Mouse (Mus musculus) MEL (cell line): ENCODE results near the gene Adgrb3. TPM values are rescaled to one million over a fixed set of nuclear protein-coding genes. Genes with fewer than 3 reads are reported as not detected.

Experiments
- DNase-seq: peaks from one replicate; pipeline ENCODE4 v3.0.0; 2011; ENCODE audit warnings: low read depth, low spot score
- H3K27ac ChIP-seq: 2 replicates; pipeline ENCODE4 v1.5.1; 2012; ENCODE audit warnings: low read depth, mild to moderate bottlenecking, control low read depth, low read length, moderate library complexity; ENCODE audit not compliant: control insufficient read depth
- H3K27me3 ChIP-seq, 2 experiments: fragments of 150-350 bp in 1 of 2; sonication (generic) in 1 of 2; 2 replicates each; pipeline ENCODE4 v1.6.1; 2012; ENCODE audit warnings: low read length in 2 of 2, mild to moderate bottlenecking in 2 of 2, improper control_type of control experiment in 1 of 2, moderate library complexity in 1 of 2; ENCODE audit not compliant: insufficient read depth in 2 of 2, control insufficient read depth in 1 of 2
- H3K36me3 ChIP-seq, 2 experiments: 2 replicates each; pipeline ENCODE4 v1.6.1; 2012 to 2014; ENCODE audit warnings: low read length in 2 of 2, improper control_type of control experiment in 1 of 2, inconsistent platforms in 1 of 2, mild to moderate bottlenecking in 1 of 2; ENCODE audit not compliant: insufficient read depth in 2 of 2, control insufficient read depth in 1 of 2
- H3K4me1 ChIP-seq, 2 experiments: fragments of 150-350 bp in 1 of 2; sonication (generic) in 1 of 2; 2 replicates each; pipeline ENCODE4 v1.6.1; 2012; ENCODE audit warnings: low read length in 2 of 2, improper control_type of control experiment in 1 of 2, mild to moderate bottlenecking in 1 of 2; ENCODE audit not compliant: insufficient read depth in 2 of 2, control insufficient read depth in 1 of 2
- H3K4me3 ChIP-seq, 2 experiments: fragments of 150-350 bp in 1 of 2; sonication (generic) in 1 of 2; 2 replicates each; pipeline ENCODE4 v1.5.1; 2012; ENCODE audit warnings: low read depth in 2 of 2, low read length in 2 of 2, mild to moderate bottlenecking in 2 of 2, moderate library complexity in 2 of 2, control low read depth in 1 of 2, improper control_type of control experiment in 1 of 2; ENCODE audit not compliant: control insufficient read depth in 1 of 2, insufficient read depth in 1 of 2
- H3K79me2 ChIP-seq: 2 replicates; pipeline ENCODE4 v1.6.1; 2012; ENCODE audit warnings: mild to moderate bottlenecking, low read length, moderate library complexity; ENCODE audit not compliant: control insufficient read depth, poor library complexity, insufficient read depth
- H3K9ac ChIP-seq: 2 replicates; pipeline ENCODE4 v1.6.1; 2012; ENCODE audit warnings: low read depth, mild to moderate bottlenecking, control low read depth, low read length, moderate library complexity; ENCODE audit not compliant: control insufficient read depth, poor library complexity, severe bottlenecking
- H3K9me3 ChIP-seq: fragments of 150-350 bp; sonication (generic); replicated peaks from 2 replicates; pipeline ENCODE4 v1.6.1; 2012; ENCODE audit warnings: mild to moderate bottlenecking, low read length, improper control_type of control experiment, moderate library complexity; ENCODE audit not compliant: insufficient read depth
- BHLHE40 ChIP-seq: IDR thresholded peaks from 2 replicates; pipeline ENCODE4 v1.6.1; 2012; ENCODE audit warnings: low read depth, mild to moderate bottlenecking, inconsistent platforms, low read length, improper control_type of control experiment, borderline replicate concordance
- CTCF ChIP-seq, 3 experiments: IDR thresholded peaks in 2 of 3; conservative IDR thresholded peaks in 1 of 3; 2 replicates each; pipeline ENCODE4 v1.5.1; 2011 to 2012; ENCODE audit warnings: low read length in 3 of 3, low read depth in 2 of 3, mild to moderate bottlenecking in 2 of 3, improper control_type of control experiment in 1 of 3, inconsistent platforms in 1 of 3, mixed read lengths in 1 of 3, moderate library complexity in 1 of 3; ENCODE audit not compliant: control insufficient read depth in 1 of 3, insufficient read depth in 1 of 3, poor library complexity in 1 of 3, severe bottlenecking in 1 of 3
- ELF1 ChIP-seq: IDR thresholded peaks from 2 replicates; pipeline ENCODE4 v1.6.1; 2014; ENCODE audit warnings: low read depth, mild to moderate bottlenecking, inconsistent platforms, low read length, improper control_type of control experiment, moderate library complexity
- EP300 ChIP-seq, 2 experiments: IDR thresholded peaks; 2 replicates each; pipeline ENCODE4 v1.6.1; 2011; ENCODE audit warnings: improper control_type of control experiment in 2 of 2, low read length in 2 of 2, low read depth in 1 of 2, mild to moderate bottlenecking in 1 of 2
- ETS1 ChIP-seq: IDR thresholded peaks from 2 replicates; pipeline ENCODE4 v1.6.1; 2012; ENCODE audit warnings: low read depth, mild to moderate bottlenecking, inconsistent platforms, low read length, improper control_type of control experiment, moderate library complexity
- GABPA ChIP-seq: IDR thresholded peaks from 2 replicates; pipeline ENCODE4 v1.6.1; 2012; ENCODE audit warnings: low read depth, mild to moderate bottlenecking, inconsistent platforms, low read length, improper control_type of control experiment, moderate library complexity
- GATA1 ChIP-seq: IDR thresholded peaks from 2 replicates; pipeline ENCODE4 v1.6.1; 2011; ENCODE audit warnings: low read depth, low read length, improper control_type of control experiment
- HCFC1 ChIP-seq: IDR thresholded peaks from 2 replicates; pipeline ENCODE4 v1.6.1; 2012; ENCODE audit warnings: low read depth, mild to moderate bottlenecking, inconsistent platforms, low read length, improper control_type of control experiment, moderate library complexity
- KAT2A ChIP-seq: conservative IDR thresholded peaks from 2 replicates; pipeline ENCODE4 v1.6.1; 2012; ENCODE audit warnings: low read depth, low read length, improper control_type of control experiment, inconsistent platforms
- MAX ChIP-seq: IDR thresholded peaks from 2 replicates; pipeline ENCODE4 v1.6.1; 2011; ENCODE audit warnings: low read length, improper control_type of control experiment
- MAZ ChIP-seq: IDR thresholded peaks from 2 replicates; pipeline ENCODE4 v1.6.1; 2012; ENCODE audit warnings: low read depth, mild to moderate bottlenecking, inconsistent platforms, low read length, improper control_type of control experiment
- MXI1 ChIP-seq: IDR thresholded peaks from 2 replicates; pipeline ENCODE4 v1.6.1; 2011; ENCODE audit warnings: mild to moderate bottlenecking, low read depth, low read length, improper control_type of control experiment
- MYB ChIP-seq: IDR thresholded peaks from 2 replicates; pipeline ENCODE4 v1.6.1; 2011; ENCODE audit warnings: mild to moderate bottlenecking, low read depth, low read length, improper control_type of control experiment
- MYC ChIP-seq: IDR thresholded peaks from 2 replicates; pipeline ENCODE4 v1.6.1; 2011; ENCODE audit warnings: low read depth, mild to moderate bottlenecking, low read length, improper control_type of control experiment, moderate library complexity
- NELFE ChIP-seq: IDR thresholded peaks from 2 replicates; pipeline ENCODE4 v1.6.1; 2011; ENCODE audit warnings: low read depth, low read length, improper control_type of control experiment
- POLR2A ChIP-seq, 2 experiments: IDR thresholded peaks; 2 replicates each; pipeline ENCODE4 v1.6.1; 2011 to 2012; ENCODE audit warnings: low read length in 2 of 2, mild to moderate bottlenecking in 2 of 2, control low read depth in 1 of 2, improper control_type of control experiment in 1 of 2, low read depth in 1 of 2, moderate library complexity in 1 of 2; ENCODE audit not compliant: control insufficient read depth in 1 of 2, insufficient read depth in 1 of 2, poor library complexity in 1 of 2
- POLR2AphosphoS2 ChIP-seq: IDR thresholded peaks from 2 replicates; pipeline ENCODE4 v1.6.1; 2011; ENCODE audit warnings: low read length, improper control_type of control experiment
- RAD21 ChIP-seq: IDR thresholded peaks from 2 replicates; pipeline ENCODE4 v1.6.1; 2011; ENCODE audit warnings: mild to moderate bottlenecking, low read depth, low read length, improper control_type of control experiment
- RCOR1 ChIP-seq: IDR thresholded peaks from 2 replicates; pipeline ENCODE4 v1.6.1; 2012; ENCODE audit warnings: low read depth, mild to moderate bottlenecking, inconsistent platforms, low read length, improper control_type of control experiment
- SIN3A ChIP-seq: IDR thresholded peaks from 2 replicates; pipeline ENCODE4 v1.6.1; 2012; ENCODE audit warnings: low read length, improper control_type of control experiment, inconsistent platforms
- SMC3 ChIP-seq: IDR thresholded peaks from 2 replicates; pipeline ENCODE4 v1.6.1; 2011; ENCODE audit warnings: low read depth, low read length, improper control_type of control experiment
- TCF12 ChIP-seq: IDR thresholded peaks from 2 replicates; pipeline ENCODE4 v1.6.1; 2014; ENCODE audit warnings: low read depth, mild to moderate bottlenecking, inconsistent platforms, low read length, improper control_type of control experiment, moderate library complexity
- UBTF ChIP-seq: IDR thresholded peaks from 2 replicates; pipeline ENCODE4 v1.6.1; 2012; ENCODE audit warnings: low read depth, mild to moderate bottlenecking, inconsistent platforms, low read length, improper control_type of control experiment, moderate library complexity, borderline replicate concordance; ENCODE audit not compliant: insufficient read depth
- ZC3H11A ChIP-seq: IDR thresholded peaks from 2 replicates; pipeline ENCODE4 v1.6.1; 2012; ENCODE audit warnings: low read depth, mild to moderate bottlenecking, inconsistent platforms, low read length, improper control_type of control experiment
- polyA plus RNA-seq, 2 experiments: library from polyadenylated mRNA; stranded (reverse) in 1 of 2; unstranded in 1 of 2; fragments of >175 nt in 1 of 2; fragments of >200 nt in 1 of 2; gene quantifications; 2 replicates each; pipeline versions ENCODE4 v1.2.1 to v1.2.4; 2012; ENCODE audit warnings: low replicate concordance in 2 of 2, low read depth in 1 of 2; ENCODE audit not compliant: insufficient read length in 2 of 2, insufficient read depth in 1 of 2, missing spikeins in 1 of 2
- total RNA-seq: library from RNA; depleted of rRNA; stranded (reverse); fragments of 300-350 nt; gene quantifications from 2 replicates; pipeline ENCODE4 v1.2.3, GENCODE M21; 2012

The Adgrb3 gene
- total and polyA plus RNA-seq, 3 experiments: not detected

GRCm38 (mm10) chr1:25185909-25186308, 643.6 kb downstream of the Adgrb3 start:
- TF ChIP-seq GATA1 (no peak), TCF12 (no peak), NELFE (no peak), RCOR1 (no peak), BHLHE40 (no peak), SMC3 (no peak), KAT2A (no peak), MAZ (no peak), MXI1 (no peak), SIN3A (no peak), POLR2AphosphoS2 (no peak), MYC (no peak), POLR2A (IDR thresholded peaks at IDR 0.05; ENCODE audit: control insufficient read depth in 1 of 2, insufficient read depth in 1 of 2, low read depth in 1 of 2, low read length in 2 of 2, poor library complexity in 1 of 2) (no peak), ZC3H11A (no peak), EP300 (IDR thresholded peaks at IDR 0.05; ENCODE audit: low read depth in 1 of 2, low read length in 2 of 2) (no peak), ELF1 (no peak)
- Histone ChIP-seq H3K4me1 (no peaks in the 10 kb centered on the region), H3K9me3 (no peaks in the 10 kb centered on the region), H3K27me3 (no peaks in the 10 kb centered on the region), H3K36me3 (no peaks in the 10 kb centered on the region), H3K4me3 (no peak overlapping the region), H3K27ac (no peak overlapping the region), H3K79me2 (no peaks in the 10 kb centered on the region), H3K9ac (no peak overlapping the region)
- DNase-seq: no peak

GRCm38 (mm10) chr1:25181881-25182280, 647.6 kb downstream of the Adgrb3 start:
- no peaks in the 10 kb centered on the region for H3K9me3 ChIP-seq

More at GRCm38 (mm10) chr1:25181881-25182280, 647.6 kb downstream of the Adgrb3 start:
- Histone ChIP-seq H3K79me2 (no peaks in the 10 kb centered on the region), H3K27me3 (no peaks in the 10 kb centered on the region), H3K27ac (no peak overlapping the region), H3K9ac (no peak overlapping the region), H3K4me1 (no peaks in the 10 kb centered on the region), H3K36me3 (no peaks in the 10 kb centered on the region), H3K4me3 (no peak overlapping the region)
- no peak for TF ChIP-seq BHLHE40
- TF ChIP-seq MYB: no peak
- TF ChIP-seq GABPA: no peak
- TF ChIP-seq MAX: no peak
- no peak for TF ChIP-seq HCFC1
- TF ChIP-seq ETS1: no peak
- no peak for TF ChIP-seq RAD21
- no peak for TF ChIP-seq CTCF (IDR thresholded peaks at IDR 0.05 in 2 of 3, conservative IDR thresholded peaks at IDR 0.05 in 1 of 3; ENCODE audit: control insufficient read depth in 1 of 3, insufficient read depth in 1 of 3, low read depth in 2 of 3, low read length in 3 of 3, poor library complexity in 1 of 3, severe bottlenecking in 1 of 3)
- TF ChIP-seq UBTF: no peak
- TF ChIP-seq MYC: no peak
- TF ChIP-seq ELF1: no peak
- DNase-seq: no peak
